Mouse (Mus musculus) testis, adult 2 months (tissue): ENCODE data around the gene Faim2. TPM values are rescaled to one million over a fixed set of nuclear protein-coding genes. Genes with fewer than 3 reads are reported as not detected.

Source experiments
- H3K27ac ChIP-seq: fragments of 200-500 bp; 2 replicates; pipeline ENCODE4 v1.5.1; 2012; ENCODE audit warnings: low read depth, low read length; ENCODE audit not compliant: control insufficient read depth, insufficient read depth
- H3K27me3 ChIP-seq: fragments of 200-500 bp; 2 replicates; pipeline ENCODE4 v1.6.1; 2012; ENCODE audit warnings: mild to moderate bottlenecking, low read length, moderate library complexity; ENCODE audit not compliant: control insufficient read depth, insufficient read depth
- H3K36me3 ChIP-seq: fragments of 200-500 bp; 2 replicates; pipeline ENCODE4 v1.6.1; 2012; ENCODE audit warnings: mild to moderate bottlenecking, low read length; ENCODE audit not compliant: control insufficient read depth, insufficient read depth
- H3K4me1 ChIP-seq: fragments of 200-500 bp; 2 replicates; pipeline ENCODE4 v1.6.1; 2012; ENCODE audit warnings: low read length; ENCODE audit not compliant: control insufficient read depth, insufficient read depth
- H3K4me3 ChIP-seq: fragments of 200-500 bp; 2 replicates; pipeline ENCODE4 v1.5.1; 2012; ENCODE audit warnings: low read depth, mild to moderate bottlenecking, low read length, moderate library complexity, mixed read lengths; ENCODE audit not compliant: control insufficient read depth
- CTCF ChIP-seq: fragments of 200-500 bp; IDR thresholded peaks from 2 replicates; pipeline ENCODE4 v1.5.1; 2012; ENCODE audit warnings: low read depth, mild to moderate bottlenecking, inconsistent platforms, low read length, moderate library complexity; ENCODE audit not compliant: control insufficient read depth, insufficient read depth, insufficient replicate concordance
- POLR2A ChIP-seq: fragments of 200-500 bp; IDR thresholded peaks from 2 replicates; pipeline ENCODE4 v1.6.1; 2012; ENCODE audit warnings: low read depth, mild to moderate bottlenecking, inconsistent platforms, low read length, moderate library complexity; ENCODE audit not compliant: control insufficient read depth
- polyA plus RNA-seq: library from polyadenylated mRNA; depleted of rRNA; stranded (reverse); fragments of >200 nt; gene quantifications from 2 replicates; pipeline ENCODE4 v1.2.3, GENCODE M21; 2012; rRNA removed

Gene Faim2
- polyA plus RNA-seq, 1 experiment: 0.19 TPM

DNA sequence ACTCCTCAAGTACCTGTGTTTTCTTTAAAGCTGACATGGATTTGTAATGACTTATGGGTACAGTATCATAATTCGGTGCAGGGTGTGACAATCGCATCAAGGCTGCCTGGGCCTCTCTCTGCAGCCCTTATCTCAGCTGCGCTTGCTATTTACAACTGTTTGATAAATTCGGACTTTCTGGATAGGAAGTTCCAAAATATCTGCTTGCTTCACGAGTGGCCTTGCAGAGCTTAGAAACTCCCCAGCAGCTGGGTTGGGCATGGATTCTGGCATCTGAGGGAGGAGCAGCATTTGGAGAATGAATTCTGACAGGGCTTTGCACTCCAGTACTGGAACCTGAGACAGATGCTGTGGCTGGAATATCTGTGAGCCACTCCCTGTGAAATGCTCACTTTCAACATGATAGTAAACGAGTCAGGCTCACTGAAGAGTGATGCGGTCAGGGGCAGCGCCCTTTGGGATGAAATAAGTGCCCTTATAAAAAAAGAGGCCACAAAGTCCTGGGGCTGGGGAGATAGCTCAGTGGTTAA, 78.1 kb downstream of the Faim2 start:
- Histone ChIP-seq H3K4me1 (no peaks in the 10 kb centered on the region; the same call in 1 of the 2 replicates), H3K4me3 (no peak overlapping the region), H3K27me3 (no peaks in the 10 kb centered on the region), H3K27ac (peak overlapping the region; percentile 56), H3K36me3 (no peaks in the 10 kb centered on the region)
- TF ChIP-seq POLR2A (no peak), CTCF (no peak)

GRCm38 (mm10) chr15:99449131-99449750, 78.7 kb downstream of the Faim2 start:
- Histone ChIP-seq H3K4me3 (no peak overlapping the region), H3K27ac (peak overlapping the region; percentile 56), H3K36me3 (no peaks in the 10 kb centered on the region), H3K27me3 (no peaks in the 10 kb centered on the region), H3K4me1 (no peaks in the 10 kb centered on the region; the same call in 1 of the 2 replicates)
- no peak for TF ChIP-seq CTCF
- TF ChIP-seq POLR2A: no peak

Other genes with a start within 250 kb of the Faim2 start
- 104 and 118 TPM in 2 replicates for gene Prpf40b, start 233.1 kb downstream of the Faim2 start, polyA plus RNA-seq
- gene Fam186b, start 232.3 kb downstream of the Faim2 start, polyA plus RNA-seq: 57.2 and 58.2 TPM in 2 replicates
- 14.3 and 15.3 TPM in 2 replicates for gene Fmnl3, start 157.7 kb downstream of the Faim2 start, polyA plus RNA-seq
- gene Tmbim6, start 135.3 kb downstream of the Faim2 start, polyA plus RNA-seq: 734 and 786 TPM in 2 replicates
- gene Nckap5l, start 70.4 kb downstream of the Faim2 start, polyA plus RNA-seq: 3.9 and 4.4 TPM in 2 replicates
- gene Bcdin3d, start 53.4 kb downstream of the Faim2 start, polyA plus RNA-seq: 4.6 and 4.7 TPM in 2 replicates
- gene Aqp2, start 50.9 kb upstream of the Faim2 start, polyA plus RNA-seq: 13.8 and 16.9 TPM in 2 replicates
- gene Aqp5, start 62.6 kb upstream of the Faim2 start, polyA plus RNA-seq: 1.1 and 1.6 TPM in 2 replicates
- not detected in 2 replicates for gene Aqp6, start 73.2 kb upstream of the Faim2 start, polyA plus RNA-seq
- gene Racgap1, start 123.5 kb upstream of the Faim2 start, polyA plus RNA-seq: 41.2 and 45.7 TPM in 2 replicates
- gene Asic1, start 142.2 kb upstream of the Faim2 start, polyA plus RNA-seq: 0.07 and 0.16 TPM in 2 replicates
- gene Smarcd1, start 174.0 kb upstream of the Faim2 start, polyA plus RNA-seq: 26.3 and 30.9 TPM in 2 replicates
- not detected in 2 replicates for gene Gm17349, start 177.3 kb upstream of the Faim2 start, polyA plus RNA-seq
- gene Gpd1, start 189.3 kb upstream of the Faim2 start, polyA plus RNA-seq: 16.6 and 16.9 TPM in 2 replicates
- gene Cox14, start 197.5 kb upstream of the Faim2 start, polyA plus RNA-seq: 50.5 and 51.6 TPM in 2 replicates
- gene Cers5, start 244.7 kb upstream of the Faim2 start, polyA plus RNA-seq: 19.4 and 23.4 TPM in 2 replicates